Mouse (Mus musculus): ENCODE measurements around the gene Klhl3. TPM values are rescaled to one million over a fixed set of nuclear protein-coding genes. Genes with fewer than 3 reads are reported as not detected.

The Klhl3 gene
- polyA plus RNA-seq, 1 experiment: 24.8 TPM

DNA sequence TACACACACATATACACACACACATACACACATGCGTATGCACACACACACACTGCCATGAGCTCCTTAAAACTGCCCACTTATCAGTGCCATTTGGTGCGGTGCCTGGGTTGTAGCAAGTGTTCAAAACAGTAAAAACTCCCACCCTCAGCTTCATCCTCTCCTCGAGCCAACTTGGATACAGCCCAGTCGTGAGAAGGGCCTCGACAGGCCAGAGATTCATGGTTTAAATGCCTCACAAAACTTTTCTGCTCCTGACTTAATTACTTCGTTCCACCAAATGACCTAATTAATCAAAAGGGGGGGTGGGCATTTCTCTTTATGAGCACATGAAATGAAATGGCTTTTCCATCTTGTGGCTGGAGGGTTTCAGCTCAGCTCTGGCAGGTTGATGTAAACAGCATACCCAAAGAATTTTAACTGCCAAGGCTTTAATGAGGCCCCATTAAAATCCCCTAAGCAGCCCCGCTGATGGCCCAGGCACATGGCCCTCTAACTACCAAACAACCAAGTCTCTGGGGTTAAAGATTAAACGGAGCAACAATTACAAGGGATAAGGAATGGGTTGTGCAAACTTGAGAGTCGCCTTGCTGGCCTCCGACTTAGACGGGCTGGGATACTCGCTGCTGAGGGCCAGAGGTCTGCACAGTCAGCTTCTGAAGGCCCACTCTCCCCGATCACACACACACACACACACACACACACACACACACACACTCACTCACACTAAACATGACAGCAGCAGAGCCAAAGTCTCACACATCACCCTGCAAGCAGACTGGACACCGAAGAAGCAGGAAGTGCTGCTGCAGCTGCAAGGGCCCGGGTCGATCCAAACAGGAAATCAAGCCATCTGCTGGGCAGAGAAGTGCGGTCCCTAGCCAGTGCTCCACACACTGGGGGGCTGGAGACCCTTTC is 55.2 kb downstream of the Klhl3 start:
- TF ChIP-seq POLR2A (IDR thresholded peaks at IDR 0.05; ENCODE audit: extremely low read depth, insufficient read depth, low read length) (no peak), CTCF (IDR thresholded peaks at IDR 0.05; ENCODE audit: extremely low read depth, insufficient read depth, low read length) (no peak)
- H3K27ac ChIP-seq (ENCODE audit: insufficient read depth, low read length): no peak overlapping the region

DNA sequence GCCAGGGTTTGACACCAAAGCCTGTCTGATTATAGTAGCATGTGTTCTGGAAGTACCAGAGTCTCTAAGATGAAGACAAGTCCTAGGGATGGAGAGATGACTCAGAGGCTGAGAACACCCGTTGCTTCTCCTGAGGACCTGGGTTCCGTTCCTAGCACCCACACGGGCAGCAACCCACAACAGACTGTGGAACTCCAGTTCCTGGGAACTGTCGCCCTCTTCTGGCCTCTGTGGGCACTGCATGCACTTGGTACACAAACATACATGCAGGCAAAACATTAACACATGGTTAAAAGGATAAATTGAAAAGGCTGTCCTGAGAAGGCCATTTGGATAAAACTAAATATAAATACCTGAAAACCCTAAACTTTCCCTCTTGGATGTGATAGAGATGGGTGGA is 56.8 kb downstream of the Klhl3 start:
- no peak overlapping the region for H3K27ac ChIP-seq (ENCODE audit: insufficient read depth, low read length)
- TF ChIP-seq CTCF (IDR thresholded peaks at IDR 0.05; ENCODE audit: extremely low read depth, insufficient read depth, low read length) (0 out of 2 replicates have a peak, but pooled peaks have one; percentile 8), POLR2A (IDR thresholded peaks at IDR 0.05; ENCODE audit: extremely low read depth, insufficient read depth, low read length) (no peak)

More for the DNA sequence above, 55.2 kb downstream of the Klhl3 start:
- no peaks in the 10 kb centered on the region for H3K4me1 ChIP-seq (ENCODE audit: control insufficient read depth, insufficient read depth, low read length)
- no peak overlapping the region for H3K4me3 ChIP-seq (ENCODE audit: insufficient read depth, low read length)

DNA sequence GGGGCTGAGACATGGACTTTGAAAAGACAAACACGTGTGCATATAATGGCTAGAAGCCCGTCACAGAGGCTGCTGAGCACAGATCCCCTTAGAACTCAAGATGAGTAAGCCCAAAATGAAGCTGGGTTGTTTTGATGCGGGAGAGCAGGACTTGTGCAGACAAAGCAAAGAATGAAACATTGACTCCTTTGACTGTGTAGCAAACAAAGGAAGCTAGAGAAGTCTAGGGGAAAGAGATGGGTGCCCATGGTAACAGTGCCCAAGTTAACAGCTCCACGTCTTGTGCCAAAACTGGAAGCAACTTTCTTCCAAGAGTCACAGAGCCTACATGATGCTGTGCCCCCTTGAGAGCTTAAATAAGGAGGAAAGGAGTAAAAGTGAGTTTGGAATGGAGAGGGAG is 59.8 kb downstream of the Klhl3 start:
- TF ChIP-seq POLR2A (IDR thresholded peaks at IDR 0.05; ENCODE audit: extremely low read depth, insufficient read depth, low read length): no peak
- no peak for TF ChIP-seq CTCF (IDR thresholded peaks at IDR 0.05; ENCODE audit: extremely low read depth, insufficient read depth, low read length)
- Histone ChIP-seq H3K4me3 (ENCODE audit: insufficient read depth, low read length) (no peak overlapping the region), H3K27ac (ENCODE audit: insufficient read depth, low read length) (no peak overlapping the region), H3K4me1 (ENCODE audit: control insufficient read depth, insufficient read depth, low read length) (no peaks in the 10 kb centered on the region)

More for the DNA sequence above, 56.8 kb downstream of the Klhl3 start:
- no peaks in the 10 kb centered on the region for H3K4me1 ChIP-seq (ENCODE audit: control insufficient read depth, insufficient read depth, low read length)
- H3K4me3 ChIP-seq (ENCODE audit: insufficient read depth, low read length): no peak overlapping the region

DNA sequence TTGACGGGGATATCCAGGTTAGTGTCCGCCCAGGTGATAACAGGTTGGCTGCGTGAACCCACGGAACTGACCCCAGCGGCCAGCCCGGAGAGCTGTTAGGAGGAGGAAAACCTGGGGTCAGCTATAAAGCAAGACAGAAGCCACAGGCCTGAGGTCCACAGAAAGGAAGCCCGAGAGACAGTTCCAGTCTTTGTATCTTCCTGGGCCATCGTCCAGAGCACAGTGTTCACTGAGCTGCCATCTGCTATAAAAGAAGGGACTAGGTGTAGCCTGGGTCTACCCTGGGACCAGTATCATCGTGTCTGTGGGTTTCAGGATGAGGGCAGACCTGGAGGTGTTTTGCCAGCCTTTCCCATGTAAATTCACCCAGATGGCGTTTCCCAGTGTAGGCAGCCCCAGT is 61.7 kb downstream of the Klhl3 start:
- Histone ChIP-seq H3K4me3 (ENCODE audit: insufficient read depth, low read length) (no peak overlapping the region), H3K4me1 (ENCODE audit: control insufficient read depth, insufficient read depth, low read length) (no peaks in the 10 kb centered on the region), H3K27ac (ENCODE audit: insufficient read depth, low read length) (no peak overlapping the region)
- TF ChIP-seq POLR2A (IDR thresholded peaks at IDR 0.05; ENCODE audit: extremely low read depth, insufficient read depth, low read length) (no peak), CTCF (IDR thresholded peaks at IDR 0.05; ENCODE audit: extremely low read depth, insufficient read depth, low read length) (no peak)

DNA sequence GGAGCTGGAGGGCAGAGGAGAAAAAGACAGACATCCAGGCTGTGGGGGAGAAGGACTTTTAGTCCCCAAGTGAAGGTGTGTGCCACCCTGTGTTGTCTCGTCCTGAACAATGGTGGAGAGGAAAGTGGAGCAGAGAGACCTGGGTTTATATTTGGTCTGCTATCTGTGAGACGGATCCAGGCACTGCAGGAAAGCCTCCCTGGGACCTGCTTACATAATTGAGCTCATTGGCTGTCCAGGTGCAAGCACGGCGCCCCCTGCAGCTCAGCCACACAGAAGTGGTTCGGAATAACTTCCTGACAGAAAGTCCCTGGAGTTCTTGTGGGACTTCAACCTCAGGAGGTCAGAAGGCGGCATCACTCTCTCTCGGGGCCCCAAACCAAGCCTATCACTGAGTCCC is 62.1 kb downstream of the Klhl3 start:
- Histone ChIP-seq H3K27ac (ENCODE audit: insufficient read depth, low read length) (no peak overlapping the region), H3K4me3 (ENCODE audit: insufficient read depth, low read length) (no peak overlapping the region), H3K4me1 (ENCODE audit: control insufficient read depth, insufficient read depth, low read length) (no peaks in the 10 kb centered on the region)
- TF ChIP-seq CTCF (IDR thresholded peaks at IDR 0.05; ENCODE audit: extremely low read depth, insufficient read depth, low read length): peak; percentile 35
- TF ChIP-seq POLR2A (IDR thresholded peaks at IDR 0.05; ENCODE audit: extremely low read depth, insufficient read depth, low read length): no peak

DNA sequence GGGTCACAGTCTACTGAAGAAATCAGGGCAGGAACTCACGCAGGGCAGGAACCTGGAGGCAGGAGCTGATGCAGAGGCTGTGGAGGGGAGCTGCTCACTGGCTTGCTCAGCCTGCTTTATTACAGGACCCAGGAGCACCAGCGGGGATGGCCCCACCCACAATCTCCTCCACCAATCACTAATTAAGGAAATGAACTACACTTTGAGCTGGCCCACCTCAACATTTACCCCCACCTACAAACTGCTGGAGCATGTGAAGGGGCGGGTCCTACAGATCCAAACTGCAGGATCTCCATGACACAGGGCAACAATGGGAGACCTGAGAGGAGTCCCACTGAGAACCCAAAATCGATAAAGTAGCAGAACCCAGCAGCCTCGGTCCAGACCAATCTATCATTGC is 64.3 kb downstream of the Klhl3 start:
- Histone ChIP-seq H3K4me3 (ENCODE audit: insufficient read depth, low read length) (no peak overlapping the region), H3K4me1 (ENCODE audit: control insufficient read depth, insufficient read depth, low read length) (no peaks in the 10 kb centered on the region), H3K27ac (ENCODE audit: insufficient read depth, low read length) (no peak overlapping the region)
- TF ChIP-seq CTCF (IDR thresholded peaks at IDR 0.05; ENCODE audit: extremely low read depth, insufficient read depth, low read length) (no peak), POLR2A (IDR thresholded peaks at IDR 0.05; ENCODE audit: extremely low read depth, insufficient read depth, low read length) (no peak)

DNA sequence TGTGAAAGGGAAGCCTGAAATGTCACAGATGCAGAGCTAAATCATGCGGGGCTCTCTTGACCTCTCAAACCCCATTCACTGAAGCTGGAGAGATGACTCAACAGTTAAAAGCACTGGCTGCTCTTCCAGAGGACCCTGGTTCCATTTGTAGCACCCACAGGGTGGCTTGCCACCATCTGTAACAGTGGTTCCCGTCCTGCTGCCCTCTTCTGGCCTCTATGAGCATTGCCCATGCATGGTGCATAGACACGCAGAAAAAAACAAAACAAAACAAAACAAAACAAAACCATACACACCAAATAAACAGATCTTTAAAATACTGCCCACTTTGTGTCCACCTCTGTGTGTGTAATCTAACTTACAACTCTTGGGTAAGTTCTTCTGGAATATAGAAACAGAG is 65.3 kb downstream of the Klhl3 start:
- no peak overlapping the region for H3K4me3 ChIP-seq (ENCODE audit: insufficient read depth, low read length)
- no peaks in the 10 kb centered on the region for H3K4me1 ChIP-seq (ENCODE audit: control insufficient read depth, insufficient read depth, low read length)
- 0 out of 2 replicates have a peak, but pooled peaks have one; percentile 14 for TF ChIP-seq CTCF (IDR thresholded peaks at IDR 0.05; ENCODE audit: extremely low read depth, insufficient read depth, low read length)
- TF ChIP-seq POLR2A (IDR thresholded peaks at IDR 0.05; ENCODE audit: extremely low read depth, insufficient read depth, low read length): no peak
- H3K27ac ChIP-seq (ENCODE audit: insufficient read depth, low read length): no peak overlapping the region

DNA sequence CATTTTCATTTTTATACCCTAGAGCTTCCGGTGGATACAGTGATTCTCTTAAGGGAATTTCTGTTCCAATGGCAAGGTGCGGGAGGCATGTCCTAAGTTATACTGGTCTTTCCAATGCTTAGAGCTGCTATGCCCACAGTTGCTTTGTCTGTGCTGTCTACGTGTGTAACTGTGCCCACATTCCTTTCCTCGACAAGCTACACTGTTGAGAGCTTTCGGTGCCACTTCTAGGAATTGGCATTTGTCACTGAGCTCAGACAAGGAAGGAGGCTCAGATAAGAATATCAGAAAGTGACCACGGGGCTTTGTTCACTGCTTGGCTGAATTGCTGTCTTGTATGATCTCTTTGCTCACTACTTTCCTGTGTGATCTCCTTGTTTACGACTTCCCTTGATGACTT is 67.2 kb downstream of the Klhl3 start:
- no peak overlapping the region for H3K4me3 ChIP-seq (ENCODE audit: insufficient read depth, low read length)
- H3K4me1 ChIP-seq (ENCODE audit: control insufficient read depth, insufficient read depth, low read length): no peaks in the 10 kb centered on the region
- TF ChIP-seq POLR2A (IDR thresholded peaks at IDR 0.05; ENCODE audit: extremely low read depth, insufficient read depth, low read length): no peak
- TF ChIP-seq CTCF (IDR thresholded peaks at IDR 0.05; ENCODE audit: extremely low read depth, insufficient read depth, low read length): no peak
- H3K27ac ChIP-seq (ENCODE audit: insufficient read depth, low read length): no peak overlapping the region

DNA sequence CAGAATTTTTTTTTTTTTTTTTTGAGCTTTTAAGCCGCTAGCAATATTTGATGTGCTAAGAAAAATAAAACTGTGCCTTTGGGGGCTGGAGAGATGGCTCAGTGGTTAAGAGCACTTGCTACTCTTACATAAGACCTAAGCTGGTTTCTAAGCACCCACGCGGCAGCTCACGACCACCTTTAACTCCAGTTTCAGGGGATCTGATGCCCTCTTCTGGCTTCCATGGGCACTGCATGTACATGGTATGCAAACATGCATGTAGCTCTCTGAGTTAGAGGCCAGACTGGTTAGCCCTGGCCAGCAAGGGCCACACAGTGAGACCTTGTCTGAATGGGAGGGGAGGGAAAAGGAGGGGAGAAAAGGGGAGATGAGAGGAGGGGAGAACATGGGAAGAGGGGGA is 68.1 kb downstream of the Klhl3 start:
- Histone ChIP-seq H3K4me3 (ENCODE audit: insufficient read depth, low read length) (no peak overlapping the region), H3K27ac (ENCODE audit: insufficient read depth, low read length) (no peak overlapping the region), H3K4me1 (ENCODE audit: control insufficient read depth, insufficient read depth, low read length) (no peaks in the 10 kb centered on the region)
- TF ChIP-seq POLR2A (IDR thresholded peaks at IDR 0.05; ENCODE audit: extremely low read depth, insufficient read depth, low read length) (no peak), CTCF (IDR thresholded peaks at IDR 0.05; ENCODE audit: extremely low read depth, insufficient read depth, low read length) (peak; percentile 29; the same call in 1 of the 2 replicates)

DNA sequence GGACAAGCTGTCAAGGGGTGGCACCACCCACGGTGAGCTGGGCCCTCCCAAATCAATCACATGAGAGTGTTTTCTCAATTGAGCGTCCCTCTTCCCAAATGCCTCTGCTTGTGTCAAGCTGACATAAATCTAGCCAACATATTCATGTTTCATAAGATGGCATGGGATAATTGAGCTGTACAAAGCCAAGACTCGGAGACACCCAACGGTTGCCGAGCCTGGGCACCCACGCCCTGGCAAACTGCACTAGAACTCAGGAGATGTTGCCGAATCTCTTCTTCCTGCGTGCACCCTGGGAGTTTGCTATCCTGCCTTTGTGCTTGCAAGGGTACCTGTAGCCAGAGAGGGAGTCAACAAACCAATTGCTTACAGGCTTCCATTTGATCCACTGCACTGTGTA is 70.1 kb downstream of the Klhl3 start:
- TF ChIP-seq POLR2A (IDR thresholded peaks at IDR 0.05; ENCODE audit: extremely low read depth, insufficient read depth, low read length): no peak
- no peak for TF ChIP-seq CTCF (IDR thresholded peaks at IDR 0.05; ENCODE audit: extremely low read depth, insufficient read depth, low read length)
- no peak overlapping the region for H3K27ac ChIP-seq (ENCODE audit: insufficient read depth, low read length)
- H3K4me3 ChIP-seq (ENCODE audit: insufficient read depth, low read length): no peak overlapping the region
- H3K4me1 ChIP-seq (ENCODE audit: control insufficient read depth, insufficient read depth, low read length): no peaks in the 10 kb centered on the region
